Mouse (Mus musculus) urinary bladder, postnatal 10 days (tissue): ENCODE data around the gene Shmt1.
"Not testable (repeated sequence)": the region's sequence is repeated elsewhere in the genome, so short reads cannot be mapped to it uniquely, and the experiment has no call there.

ENCODE experiments used
- DNase-seq: peaks from one replicate; pipeline ENCODE4 v3.0.0; 2022; ENCODE audit warnings: low spot score

Shmt1 gene

GRCm38 (mm10) chr11:60811618-60812017 lies at the start of gene Shmt1:
Shmt1 (minus strand) TSS chr11:60811718.
- not testable (repeated sequence) for DNase-seq

- DNase-seq, result no peak
Observed at GRCm38 (mm10) chr11:60856587-60856986, 45.1 kb upstream of the Shmt1 start.

- DNase-seq, result no peak
Observed at GRCm38 (mm10) chr11:60845415-60845814, 33.9 kb upstream of the Shmt1 start.

GRCm38 (mm10) chr11:60843412-60843811 lies 31.9 kb upstream of the Shmt1 start:
- DNase-seq, result no peak

- no peak for DNase-seq
Observed at GRCm38 (mm10) chr11:60841467-60842200, 30.1 kb upstream of the Shmt1 start.

GRCm38 (mm10) chr11:60837644-60838406 lies 26.3 kb upstream of the Shmt1 start:
- no peak for DNase-seq

GRCm38 (mm10) chr11:60836897-60837296 lies 25.4 kb upstream of the Shmt1 start:
- no peak for DNase-seq

- peak; percentile 35 for DNase-seq
Observed at GRCm38 (mm10) chr11:60830433-60831052, 19.0 kb upstream of the Shmt1 start, which contains the start of gene Dhrs7b. Dhrs7b (plus strand) TSS chr11:60830631.

GRCm38 (mm10) chr11:60828903-60829302 lies 17.4 kb upstream of the Shmt1 start:
- DNase-seq, result no peak

- DNase-seq, result no peak
Observed at GRCm38 (mm10) chr11:60827241-60827945, 15.9 kb upstream of the Shmt1 start.

GRCm38 (mm10) chr11:60826700-60827099 lies 15.2 kb upstream of the Shmt1 start:
- no peak for DNase-seq

GRCm38 (mm10) chr11:60825191-60825590 lies 13.7 kb upstream of the Shmt1 start:
- no peak for DNase-seq

GRCm38 (mm10) chr11:60823771-60824170 lies 12.3 kb upstream of the Shmt1 start:
- DNase-seq, result no peak

- no peak for DNase-seq
Observed at GRCm38 (mm10) chr11:60816398-60816797, 4.9 kb upstream of the Shmt1 start.

GRCm38 (mm10) chr11:60811054-60811460 lies 461 bp downstream of the Shmt1 start:
- peak; percentile 86 for DNase-seq

GRCm38 (mm10) chr11:60810046-60810965 lies 1.2 kb downstream of the Shmt1 start:
- DNase-seq, result no peak

GRCm38 (mm10) chr11:60809546-60809945 lies 2.0 kb downstream of the Shmt1 start:
- DNase-seq, result no peak

- DNase-seq, result no peak
Observed at GRCm38 (mm10) chr11:60808286-60809070, 3.0 kb downstream of the Shmt1 start.

- no peak for DNase-seq
Observed at GRCm38 (mm10) chr11:60800892-60801291, 10.6 kb downstream of the Shmt1 start.

- no peak for DNase-seq
Observed at GRCm38 (mm10) chr11:60799977-60800376, 11.5 kb downstream of the Shmt1 start.
